Mouse (Mus musculus): Measurements from ENCODE around the gene Cyb5r3. TPM values are rescaled to one million over a fixed set of nuclear protein-coding genes. Genes with fewer than 3 reads are reported as not detected.

Gene Cyb5r3
- polyA plus RNA-seq, 1 experiment from 2014 or later = 218 TPM

DNA sequence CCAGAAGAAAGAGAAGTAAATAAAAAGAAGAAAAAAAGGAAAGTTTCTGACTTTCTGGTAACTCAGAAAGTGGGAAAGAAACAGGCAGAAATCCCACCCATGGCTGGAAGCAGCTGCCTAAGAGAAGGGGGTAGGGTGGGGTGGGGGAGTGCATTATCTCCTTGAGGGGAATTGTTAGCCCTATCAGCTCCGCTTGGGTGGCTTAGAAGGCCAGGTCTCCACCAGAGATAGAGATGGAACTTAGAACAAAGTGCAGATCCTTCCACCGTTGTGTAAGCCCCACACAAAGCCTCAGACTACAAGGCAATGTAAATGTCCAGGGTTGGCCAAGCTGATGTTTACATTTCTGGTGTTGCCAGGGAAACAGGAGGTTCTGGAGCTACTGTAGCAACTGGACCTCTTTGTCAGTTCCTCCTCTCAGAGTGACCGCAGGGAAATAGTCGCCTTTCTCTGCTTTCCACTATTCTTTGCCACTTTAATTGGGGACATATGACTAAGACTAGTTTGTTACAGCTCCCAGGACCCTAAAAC is 9.5 kb upstream of the Cyb5r3 start:
- 45% methylated on average over 4 of the region's 4 CpGs for WGBS

GRCm38 (mm10) chr15:83180004-83180403 is 7.6 kb upstream of the Cyb5r3 start:
- no peaks in the 10 kb centered on the region for H3K36me3 ChIP-seq
- H3K4me3 ChIP-seq = no peak overlapping the region
- no peak overlapping the region for H3K27ac ChIP-seq (replicated peaks)
- no peaks in the 10 kb centered on the region for H3K9me3 ChIP-seq (replicated peaks)
- H3K27me3 ChIP-seq (ENCODE audit: low read depth, poor library complexity, severe bottlenecking) = no peaks in the 10 kb centered on the region
- WGBS = 88% methylated on average over 6 of the region's 6 CpGs
- DNase-seq (ENCODE audit: low spot score) = no peak
- H3K4me1 ChIP-seq = peaks cover 12% of the 10 kb centered on the region

More for the DNA sequence above, 9.5 kb upstream of the Cyb5r3 start:
- no peak overlapping the region for H3K4me3 ChIP-seq
- H3K27me3 ChIP-seq (ENCODE audit: low read depth, poor library complexity, severe bottlenecking) = no peaks in the 10 kb centered on the region
- no peaks in the 10 kb centered on the region for H3K36me3 ChIP-seq
- no peak for DNase-seq (ENCODE audit: low spot score)
- H3K9me3 ChIP-seq (replicated peaks) = no peaks in the 10 kb centered on the region
- H3K4me1 ChIP-seq = peaks cover 12% of the 10 kb centered on the region
- no peak overlapping the region for H3K27ac ChIP-seq (replicated peaks)

GRCm38 (mm10) chr15:83176653-83177052 is 4.3 kb upstream of the Cyb5r3 start:
- Histone ChIP-seq H3K36me3 (no peaks in the 10 kb centered on the region), H3K27me3 (ENCODE audit: low read depth, poor library complexity, severe bottlenecking) (no peaks in the 10 kb centered on the region), H3K9me3 (replicated peaks) (no peaks in the 10 kb centered on the region), H3K4me1 (peaks cover 15% of the 10 kb centered on the region), H3K4me3 (no peak overlapping the region), H3K27ac (replicated peaks) (no peak overlapping the region)
- WGBS = 83% methylated on average over 4 of the region's 4 CpGs
- no peak for DNase-seq (ENCODE audit: low spot score)

DNA sequence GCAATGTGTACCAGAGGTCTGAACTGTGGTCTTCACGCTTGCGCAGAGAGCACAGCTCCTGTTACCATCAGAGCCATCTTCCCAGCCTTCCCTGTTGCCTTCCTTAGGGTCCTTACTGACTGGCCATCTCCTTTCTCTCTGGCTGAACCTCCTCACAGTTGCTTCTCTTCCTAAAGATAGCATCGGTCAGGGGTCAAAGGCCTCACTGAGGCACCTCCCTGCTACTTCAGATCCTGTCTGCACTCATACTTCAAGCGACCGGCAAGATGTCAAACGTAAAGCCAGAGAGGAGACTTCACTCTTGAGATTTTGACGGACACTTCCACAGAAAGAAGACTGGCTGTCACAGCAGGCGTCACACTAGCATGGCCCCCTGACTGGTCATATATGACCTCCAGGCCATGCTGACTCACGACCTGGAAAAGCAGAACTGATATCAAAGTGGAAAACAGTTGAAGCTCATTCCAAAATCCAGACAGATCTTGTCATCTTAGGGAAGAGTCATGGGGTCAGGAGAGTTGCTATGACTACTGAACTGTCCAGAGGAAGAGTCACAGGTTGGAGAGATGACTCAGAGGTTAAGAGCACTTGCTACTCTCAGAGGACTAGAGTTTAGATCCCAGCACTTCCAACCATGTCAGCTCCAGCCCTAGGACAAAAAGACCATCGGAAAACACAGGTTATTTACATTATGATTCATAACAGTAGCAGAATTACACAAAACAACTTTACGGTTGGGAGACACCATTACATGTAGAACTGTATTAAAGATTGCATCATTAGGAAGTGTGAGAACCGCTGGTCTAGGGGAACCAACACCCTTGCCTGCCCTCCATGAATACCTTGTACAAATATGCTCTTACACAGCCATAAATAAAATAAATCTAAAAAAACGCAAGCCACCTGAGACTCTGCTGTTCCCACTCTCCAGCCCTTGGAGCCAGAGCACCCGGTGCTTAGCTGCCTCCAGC is 1.8 kb upstream of the Cyb5r3 start:
- H3K4me3 ChIP-seq = no peak overlapping the region
- H3K9me3 ChIP-seq (replicated peaks) = no peaks in the 10 kb centered on the region
- no peaks in the 10 kb centered on the region for H3K27me3 ChIP-seq (ENCODE audit: low read depth, poor library complexity, severe bottlenecking)
- H3K36me3 ChIP-seq = no peaks in the 10 kb centered on the region
- H3K27ac ChIP-seq (replicated peaks) = no peak overlapping the region
- peaks cover 35% of the 10 kb centered on the region for H3K4me1 ChIP-seq
- no peak for DNase-seq (ENCODE audit: low spot score)
- 90% methylated on average over 14 of the region's 14 CpGs for WGBS

- peak overlapping the region; percentile 88 for H3K27ac ChIP-seq (replicated peaks)
- H3K4me1 ChIP-seq = peaks cover 47% of the 10 kb centered on the region
- no peaks in the 10 kb centered on the region for H3K27me3 ChIP-seq (ENCODE audit: low read depth, poor library complexity, severe bottlenecking)
- peak; percentile 96 for DNase-seq (ENCODE audit: low spot score)
- H3K36me3 ChIP-seq = no peaks in the 10 kb centered on the region
- peak overlapping the region; percentile 74 for H3K4me3 ChIP-seq
- 2% methylated on average over 67 of the region's 67 CpGs for WGBS
- H3K9me3 ChIP-seq (replicated peaks) = no peaks in the 10 kb centered on the region
Observed at GRCm38 (mm10) chr15:83171712-83172481, 495 bp downstream of the Cyb5r3 start.

GRCm38 (mm10) chr15:83170956-83171659 is 1.3 kb downstream of the Cyb5r3 start:
- Histone ChIP-seq H3K27me3 (ENCODE audit: low read depth, poor library complexity, severe bottlenecking) (no peaks in the 10 kb centered on the region), H3K27ac (replicated peaks) (peak overlapping the region; percentile 88), H3K36me3 (peaks cover 5% of the 10 kb centered on the region), H3K4me3 (peak overlapping the region; percentile 74), H3K4me1 (peaks cover 52% of the 10 kb centered on the region), H3K9me3 (replicated peaks) (no peaks in the 10 kb centered on the region)
- no peak for DNase-seq (ENCODE audit: low spot score)
- 69% methylated on average over 8 of the region's 8 CpGs for WGBS

DNA sequence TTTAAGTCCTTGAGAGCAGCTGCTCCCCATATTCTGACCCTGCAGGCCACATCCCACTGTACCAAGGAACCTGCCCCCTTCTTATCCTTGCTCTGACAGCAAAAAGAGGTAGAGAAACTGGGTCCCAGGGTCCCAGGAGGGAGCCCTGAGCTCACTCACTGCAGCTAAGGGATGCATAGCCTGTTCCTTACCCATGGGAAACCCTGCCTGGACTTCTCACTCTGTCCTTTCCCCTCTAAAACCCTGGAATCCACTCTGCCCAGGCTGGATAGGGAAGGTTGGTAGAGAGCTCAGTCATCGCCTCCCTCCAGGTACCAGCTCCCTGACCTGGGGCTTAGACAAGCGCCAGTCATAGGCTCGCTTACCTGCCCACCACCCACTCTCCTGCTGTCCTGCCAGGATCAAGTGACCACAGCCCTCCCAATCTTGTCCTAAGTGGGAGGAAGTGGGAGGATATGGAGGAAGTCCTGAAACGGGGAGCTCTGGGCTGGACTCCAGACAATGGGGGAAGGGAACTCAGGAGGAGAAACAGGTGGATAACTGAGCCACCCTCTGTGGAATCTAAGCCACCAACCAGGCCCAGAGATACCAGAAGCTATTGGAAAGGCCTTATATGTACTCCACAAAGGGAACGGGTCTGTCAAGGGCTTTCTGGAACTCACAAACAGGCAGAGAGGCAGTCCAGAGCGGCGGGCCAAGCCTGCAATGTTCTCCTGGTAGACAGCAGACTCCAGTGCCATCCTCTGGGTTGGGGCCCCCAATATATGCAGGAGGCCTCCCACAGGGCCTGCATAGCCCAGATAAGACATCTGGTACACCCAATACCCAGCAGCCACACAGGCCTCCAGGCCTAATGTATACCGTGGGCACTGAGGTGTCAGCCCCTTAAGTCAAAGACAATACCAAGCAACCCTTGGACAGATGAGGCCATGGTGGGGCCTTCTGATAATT is 2.3 kb downstream of the Cyb5r3 start:
- Histone ChIP-seq H3K36me3 (peaks cover 15% of the 10 kb centered on the region), H3K27ac (replicated peaks) (peak overlapping the region; percentile 60), H3K27me3 (ENCODE audit: low read depth, poor library complexity, severe bottlenecking) (no peaks in the 10 kb centered on the region), H3K4me3 (peak overlapping the region; percentile 74; the same call in 1 of the 2 replicates), H3K4me1 (peaks cover 53% of the 10 kb centered on the region), H3K9me3 (replicated peaks) (no peaks in the 10 kb centered on the region)
- no peak for DNase-seq (ENCODE audit: low spot score)
- 86% methylated on average over 8 of the region's 8 CpGs for WGBS

DNA sequence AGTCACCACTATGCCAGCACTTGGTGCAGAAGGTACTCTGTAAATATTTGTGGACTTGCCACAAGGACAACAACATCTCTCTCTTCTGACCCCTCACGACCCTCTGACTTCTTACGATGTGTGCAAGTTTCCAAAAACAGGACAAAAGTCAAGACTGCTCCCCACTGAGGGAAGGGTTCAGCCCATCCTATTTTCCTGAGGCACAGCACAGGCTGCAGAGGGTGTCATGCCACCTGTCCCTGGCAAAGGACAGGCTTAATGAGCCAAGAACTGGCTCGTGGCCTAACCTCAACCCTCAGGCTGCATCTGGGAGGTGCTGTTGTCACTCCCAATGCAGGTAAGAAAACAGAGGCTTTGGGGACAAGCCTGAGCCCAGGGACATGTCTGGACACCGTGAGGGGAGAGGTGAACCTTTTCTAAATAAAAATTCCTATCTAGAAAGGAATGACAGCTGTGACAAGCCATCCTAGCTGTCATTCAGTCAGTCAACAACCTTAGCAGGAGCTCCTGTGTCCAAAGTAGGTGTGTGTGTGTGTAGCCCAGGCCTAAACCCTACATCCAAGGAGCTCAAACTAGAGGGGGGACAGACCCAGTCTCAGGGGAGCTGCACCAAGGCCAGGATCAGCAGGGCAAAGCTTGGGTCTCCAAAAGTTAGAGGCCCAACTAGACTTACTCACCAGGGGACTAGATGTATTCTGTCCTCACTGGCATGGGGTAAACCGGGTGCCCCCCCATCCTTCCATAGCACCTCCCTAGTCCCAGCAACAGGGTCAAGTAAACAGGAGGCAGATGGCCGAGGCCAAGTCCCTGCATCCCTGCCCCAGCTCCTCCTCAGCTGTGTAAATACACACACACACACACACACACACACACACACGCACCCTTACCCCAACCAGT is 3.3 kb downstream of the Cyb5r3 start:
- WGBS = 75% methylated on average over 7 of the region's 7 CpGs
- H3K36me3 ChIP-seq = peaks cover 20% of the 10 kb centered on the region
- peak overlapping the region; percentile 27; the same call in 1 of the 2 replicates for H3K4me3 ChIP-seq
- H3K4me1 ChIP-seq = peaks cover 56% of the 10 kb centered on the region
- peak overlapping the region; percentile 60 for H3K27ac ChIP-seq (replicated peaks)
- no peaks in the 10 kb centered on the region for H3K27me3 ChIP-seq (ENCODE audit: low read depth, poor library complexity, severe bottlenecking)
- H3K9me3 ChIP-seq (replicated peaks) = no peaks in the 10 kb centered on the region
- DNase-seq (ENCODE audit: low spot score) = no peak

GRCm38 (mm10) chr15:83168311-83168710 is 4.1 kb downstream of the Cyb5r3 start:
- H3K27ac ChIP-seq (replicated peaks) = no peak overlapping the region
- no peaks in the 10 kb centered on the region for H3K27me3 ChIP-seq (ENCODE audit: low read depth, poor library complexity, severe bottlenecking)
- H3K9me3 ChIP-seq (replicated peaks) = no peaks in the 10 kb centered on the region
- 73% methylated on average over 3 of the region's 3 CpGs for WGBS
- peaks cover 25% of the 10 kb centered on the region for H3K36me3 ChIP-seq
- H3K4me1 ChIP-seq = peaks cover 56% of the 10 kb centered on the region
- DNase-seq (ENCODE audit: low spot score) = no peak
- H3K4me3 ChIP-seq = no peak overlapping the region

GRCm38 (mm10) chr15:83167550-83168065 is 4.8 kb downstream of the Cyb5r3 start:
- Histone ChIP-seq H3K36me3 (peaks cover 32% of the 10 kb centered on the region), H3K27ac (replicated peaks) (0 out of 2 replicates have a peak overlapping the region, but pooled peaks have one; percentile 33), H3K4me3 (no peak overlapping the region), H3K27me3 (ENCODE audit: low read depth, poor library complexity, severe bottlenecking) (no peaks in the 10 kb centered on the region), H3K4me1 (peaks cover 56% of the 10 kb centered on the region), H3K9me3 (replicated peaks) (no peaks in the 10 kb centered on the region)
- 95% methylated on average over 8 of the region's 8 CpGs for WGBS
- DNase-seq (ENCODE audit: low spot score) = no peak
